Mouse (Mus musculus): ENCODE results near the gene 1700042G07Rik.

GRCm38 (mm10) chr4:116162142-116162541 is 11.0 kb upstream of the 1700042G07Rik start:
- no peak for TF ChIP-seq CTCF (IDR thresholded peaks at IDR 0.05; ENCODE audit: borderline replicate concordance, control insufficient read depth, extremely low read depth, insufficient read depth, low read length, poor library complexity)
- no peak for TF ChIP-seq POLR2A (IDR thresholded peaks at IDR 0.05; ENCODE audit: control insufficient read depth, extremely low read depth, insufficient read depth, low read length, poor library complexity)

Measured in thymus, adult 2 months (tissue).